Mouse (Mus musculus) yolk sac, embryonic 10.5 days (tissue): ENCODE data around the gene Serpinh1.

Experiments used
- DNase-seq: peaks from one replicate; pipeline ENCODE4 v3.0.0-alpha.2; 2017; ENCODE audit warnings: low spot score

Serpinh1 gene

DNA sequence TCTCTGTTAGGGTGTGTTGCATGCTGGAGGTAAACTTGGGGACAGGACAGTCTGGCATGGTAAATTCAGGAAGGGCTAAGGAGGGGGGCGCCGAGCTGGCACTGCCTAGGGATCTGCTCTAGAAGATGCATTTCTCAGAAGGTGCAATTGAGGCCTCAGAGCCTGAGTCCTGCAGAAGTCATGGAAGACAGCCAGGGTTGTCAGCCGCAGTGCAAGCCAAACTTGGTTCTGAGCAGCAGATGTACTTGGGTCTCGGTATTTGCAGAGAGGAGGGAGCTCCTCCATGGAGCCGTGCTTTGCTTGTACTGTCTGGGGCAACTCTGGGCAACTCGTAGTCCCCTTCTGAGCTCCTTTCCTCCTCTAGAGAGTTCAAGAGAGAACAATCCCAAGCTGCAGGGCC is 26.9 kb downstream of the Serpinh1 start:
- no peak for DNase-seq

DNA sequence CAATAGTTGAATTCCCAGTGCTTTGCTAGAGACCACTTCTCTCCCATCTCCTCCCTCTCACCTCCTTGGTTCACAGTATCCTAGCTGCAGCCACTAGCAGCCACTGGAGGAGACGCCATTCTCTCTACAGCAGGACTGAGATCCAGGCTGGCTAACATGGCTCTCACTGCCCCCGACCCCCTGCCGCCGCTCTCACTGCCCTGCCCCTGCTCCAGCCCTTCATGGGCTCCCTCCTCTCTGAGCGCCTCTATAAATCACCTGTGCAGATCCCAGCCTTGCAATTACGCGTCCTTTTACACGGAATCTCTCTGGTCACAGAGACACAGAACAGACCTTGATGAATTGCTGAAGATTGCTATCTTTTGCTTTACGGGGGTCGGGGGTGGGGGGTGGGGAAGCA is 28.2 kb downstream of the Serpinh1 start:
- no peak for DNase-seq

DNA sequence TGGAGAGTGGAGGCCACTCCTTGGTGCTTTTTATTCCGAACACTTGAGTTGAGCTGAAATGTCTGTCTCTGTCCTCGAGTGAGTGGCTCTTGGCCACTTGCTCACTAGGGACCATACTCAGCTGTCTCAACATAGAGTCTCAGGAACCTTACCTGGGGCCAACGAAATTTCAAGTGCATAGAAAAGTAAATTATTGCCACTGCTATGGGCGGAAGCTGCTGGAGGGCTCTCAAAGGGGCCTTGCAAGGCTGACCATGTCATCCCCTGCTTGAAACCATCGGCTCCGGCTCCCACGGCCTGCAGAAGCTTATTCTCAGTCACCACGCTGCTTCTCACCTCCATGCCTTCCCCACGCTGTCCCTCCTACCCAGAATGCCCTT is 29.7 kb downstream of the Serpinh1 start:
- DNase-seq, result no peak

DNA sequence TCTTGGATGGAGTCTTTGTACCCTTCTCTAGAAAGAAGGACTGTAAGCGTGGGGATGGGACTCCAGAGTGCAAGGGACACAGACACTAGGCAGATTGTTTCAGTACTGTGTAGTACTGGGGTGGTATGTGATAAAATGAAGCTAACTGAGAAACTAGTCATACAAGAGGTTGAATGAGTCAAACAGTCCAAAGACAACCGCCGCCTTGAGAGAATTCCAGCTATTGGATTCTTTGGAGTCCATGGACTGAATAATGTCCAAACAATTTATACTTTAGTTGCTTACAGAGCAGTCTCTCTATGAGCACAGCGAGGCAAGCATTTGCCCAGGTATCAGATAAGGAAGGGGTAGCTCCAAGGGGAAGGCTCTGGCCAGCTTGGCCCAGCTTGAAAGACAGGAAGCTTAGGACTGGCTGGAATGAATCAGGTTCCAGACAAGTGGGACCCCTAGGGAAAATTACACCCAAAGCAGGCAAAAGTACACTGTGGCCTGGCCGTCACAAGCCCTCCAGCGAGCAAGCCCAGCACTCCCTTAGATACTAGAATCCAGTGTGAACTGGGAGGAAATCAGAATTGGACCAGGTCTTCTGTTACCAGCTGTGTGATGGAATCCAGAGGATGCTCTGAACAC is 30.2 kb downstream of the Serpinh1 start:
- no peak for DNase-seq

DNA sequence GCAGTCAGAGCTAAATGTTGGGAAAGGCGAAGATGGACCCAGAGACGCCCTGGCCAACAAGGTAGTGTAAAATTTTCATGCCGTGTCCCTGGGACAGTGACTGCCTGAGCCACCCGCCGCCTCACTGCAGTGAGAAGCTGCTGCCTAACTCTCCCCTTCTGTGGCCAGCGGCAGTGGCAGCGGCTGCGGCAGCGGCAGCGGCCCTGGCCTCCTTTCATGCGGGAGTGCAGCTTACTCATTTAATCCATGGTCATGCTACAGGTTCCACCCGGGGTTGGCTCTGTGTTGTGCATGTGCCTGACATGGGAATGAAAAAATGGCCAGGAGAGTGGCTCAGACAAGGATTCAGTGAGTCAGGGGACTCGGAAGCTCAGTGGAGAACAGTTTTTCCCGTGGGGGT is 32.5 kb downstream of the Serpinh1 start:
- no peak for DNase-seq

DNA sequence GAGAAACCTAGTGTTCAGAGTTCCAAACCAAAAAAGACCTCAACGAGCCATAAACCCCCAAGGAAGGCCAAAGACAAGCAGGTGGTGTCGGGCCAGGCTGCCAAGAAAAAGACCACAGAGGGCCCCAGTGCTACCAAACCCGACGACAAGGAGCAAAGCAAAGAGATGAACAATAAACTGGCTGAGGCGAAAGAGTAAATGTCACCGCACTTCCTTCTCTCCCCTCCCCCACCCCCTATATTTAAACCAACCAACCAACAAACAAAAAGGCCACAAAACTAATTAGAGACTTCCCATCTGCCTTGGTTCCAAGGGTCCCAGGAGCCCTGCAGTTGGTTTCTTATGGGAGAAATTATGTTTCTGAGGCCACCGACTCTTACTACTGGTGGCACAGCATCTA is 35.6 kb downstream of the Serpinh1 start:
- DNase-seq, result no peak

DNA sequence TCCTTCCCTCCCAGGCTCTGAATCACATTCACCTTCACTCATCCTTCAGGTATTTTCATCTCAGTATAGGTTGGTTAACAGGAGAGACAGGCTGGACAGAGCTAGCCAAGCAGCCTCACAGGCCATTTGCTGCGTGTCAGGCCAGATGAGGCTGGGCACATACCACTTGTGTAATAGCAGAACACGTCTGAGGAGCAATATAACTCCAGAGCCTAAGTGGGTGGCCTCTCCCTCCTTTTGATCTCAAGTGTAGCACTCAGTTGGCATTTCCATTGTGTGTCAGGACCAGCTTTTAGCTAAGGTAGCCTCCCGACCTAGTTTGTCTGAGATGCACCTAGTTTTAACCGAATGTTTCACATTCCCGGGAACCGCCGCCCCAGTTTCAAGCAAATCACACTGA is 36.8 kb downstream of the Serpinh1 start:
- DNase-seq, result no peak

DNA sequence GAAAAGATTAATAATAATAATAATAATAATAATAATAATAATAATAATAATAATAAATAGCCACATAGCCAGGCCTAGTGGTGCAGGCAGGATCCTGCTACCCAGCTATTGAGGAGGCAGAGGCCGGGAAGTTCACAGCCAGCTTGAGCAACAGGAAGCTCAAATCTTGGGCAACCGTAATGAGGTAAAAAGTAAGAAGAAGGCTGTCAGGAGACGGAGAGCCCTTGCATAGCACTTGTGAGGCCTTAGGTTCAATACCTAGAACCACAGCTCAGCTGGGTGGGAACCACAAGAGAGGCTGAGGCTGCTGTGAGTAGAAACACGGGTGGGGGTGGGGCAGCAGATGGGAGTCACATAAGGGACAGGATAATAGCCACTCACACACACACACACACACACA is 38.5 kb downstream of the Serpinh1 start:
- DNase-seq, result no peak

DNA sequence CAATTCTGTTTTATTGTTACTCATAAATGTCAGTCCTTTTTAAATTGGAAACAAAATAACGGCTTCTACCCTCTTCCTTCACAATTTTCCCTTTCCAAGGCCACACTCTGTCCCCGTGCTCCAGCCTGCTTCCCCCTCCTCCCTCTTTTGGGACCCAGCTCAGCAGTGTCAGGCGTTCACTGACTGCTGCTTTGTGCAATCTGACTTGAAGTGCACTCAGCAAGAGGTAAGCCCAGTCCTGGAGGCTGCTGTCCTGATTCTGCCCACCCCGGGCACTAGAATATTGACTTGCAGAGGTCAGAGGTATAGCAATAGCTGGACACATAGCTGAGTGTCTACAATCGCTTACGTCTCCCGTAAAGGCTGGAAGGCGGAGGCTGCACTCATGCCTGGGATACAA is 39.8 kb downstream of the Serpinh1 start:
- no peak for DNase-seq

DNA sequence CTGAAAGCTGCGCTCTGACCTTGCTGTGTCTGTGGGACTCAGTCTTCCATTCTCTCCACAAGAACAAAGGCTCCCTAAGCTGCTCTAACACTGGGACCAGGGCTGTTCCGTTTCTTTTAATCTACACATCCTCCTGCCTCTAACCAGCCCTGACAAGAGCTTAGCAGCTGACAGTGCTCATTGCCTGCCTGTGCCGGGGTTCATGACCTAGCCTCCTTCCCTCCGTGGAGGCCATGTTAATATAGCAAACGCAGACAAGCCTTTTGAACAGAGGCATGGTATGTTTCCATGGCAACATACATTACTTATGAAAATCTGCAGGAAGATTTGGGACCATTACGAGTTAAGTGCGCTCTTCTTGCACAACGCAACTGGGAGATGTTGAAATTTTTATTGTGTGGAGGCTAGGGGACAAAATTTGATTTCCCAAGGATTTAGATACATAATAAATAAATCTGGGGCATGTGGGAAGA is 40.3 kb downstream of the Serpinh1 start:
- no peak for DNase-seq

DNA sequence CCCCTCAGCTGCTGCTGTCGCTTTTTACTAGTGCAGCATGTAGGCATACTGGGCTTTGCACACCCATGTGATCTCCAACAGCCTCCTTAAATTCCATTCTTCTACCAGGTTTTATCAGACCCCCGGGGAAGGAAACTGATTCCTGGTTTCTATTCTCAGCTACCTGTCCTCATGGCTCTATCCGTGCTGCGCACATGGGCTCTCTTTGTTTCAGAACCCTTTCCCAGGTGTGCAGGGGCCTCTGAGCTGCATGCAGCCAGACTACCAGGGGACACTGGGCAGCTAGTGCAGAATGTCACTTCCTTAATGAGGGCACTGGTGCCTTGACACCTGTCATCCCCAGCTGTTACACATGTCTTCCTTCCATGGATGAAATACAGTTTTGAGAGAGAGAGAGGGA is 41.0 kb downstream of the Serpinh1 start:
- no peak for DNase-seq

DNA sequence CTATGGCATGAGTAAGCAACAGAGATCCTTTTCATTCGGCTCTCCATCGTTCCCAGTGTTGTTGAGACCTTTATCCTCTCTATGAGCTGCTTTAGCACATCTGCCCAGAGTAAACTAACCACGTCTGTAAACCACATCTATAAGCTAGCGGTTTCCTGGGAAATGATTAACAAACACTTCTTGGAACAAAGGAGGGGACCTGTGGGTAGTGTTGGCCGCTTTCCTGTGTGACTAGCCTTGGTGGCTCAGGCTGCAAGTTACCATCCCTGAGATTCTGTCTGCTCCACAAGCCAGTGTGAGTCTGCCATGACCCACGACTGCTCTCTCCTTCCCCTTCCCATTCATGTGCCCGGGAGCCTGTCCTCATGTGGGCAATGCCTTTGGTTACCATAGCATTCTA is 41.6 kb downstream of the Serpinh1 start:
- peak; percentile 56 for DNase-seq

DNA sequence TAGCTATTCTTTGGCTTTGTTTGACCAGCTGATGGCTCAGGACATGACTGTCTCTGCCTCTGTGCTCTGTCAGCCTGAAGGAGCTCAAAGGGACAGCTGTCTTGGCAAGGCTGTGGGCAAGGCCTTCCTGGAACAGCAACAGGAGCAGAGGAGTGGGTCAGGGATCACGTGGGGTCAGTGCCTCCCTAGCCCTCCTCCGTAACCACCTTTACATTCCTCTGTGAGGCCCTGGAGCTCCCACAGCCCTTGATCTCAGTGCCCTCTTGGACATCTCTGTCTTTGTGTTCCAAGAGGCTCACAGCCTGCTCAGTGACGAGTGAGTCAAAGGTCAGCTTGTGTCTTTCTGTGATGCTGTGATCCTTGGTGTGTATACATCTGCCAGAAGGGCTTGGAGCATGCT is 46.4 kb downstream of the Serpinh1 start:
- DNase-seq, result peak; percentile 75

DNA sequence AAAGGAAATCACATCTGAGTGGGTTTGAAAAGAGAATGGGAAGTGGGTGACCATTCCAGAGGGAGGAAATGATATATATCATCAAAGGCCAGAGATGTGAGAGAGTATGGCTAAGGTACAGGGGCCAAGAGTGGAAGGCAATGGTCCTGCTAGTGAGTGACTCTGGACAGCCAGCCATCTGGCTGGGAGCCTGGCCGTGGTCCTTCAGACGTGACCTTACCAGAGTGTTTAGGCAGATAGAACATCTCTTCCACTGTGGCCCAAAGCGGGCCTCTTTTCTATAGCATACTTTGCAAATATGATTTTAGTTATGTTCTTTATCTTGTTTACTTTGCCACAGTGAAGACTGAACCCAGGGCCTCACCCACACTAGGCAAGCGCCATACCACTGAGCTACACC is 47.4 kb downstream of the Serpinh1 start:
- DNase-seq, result no peak

DNA sequence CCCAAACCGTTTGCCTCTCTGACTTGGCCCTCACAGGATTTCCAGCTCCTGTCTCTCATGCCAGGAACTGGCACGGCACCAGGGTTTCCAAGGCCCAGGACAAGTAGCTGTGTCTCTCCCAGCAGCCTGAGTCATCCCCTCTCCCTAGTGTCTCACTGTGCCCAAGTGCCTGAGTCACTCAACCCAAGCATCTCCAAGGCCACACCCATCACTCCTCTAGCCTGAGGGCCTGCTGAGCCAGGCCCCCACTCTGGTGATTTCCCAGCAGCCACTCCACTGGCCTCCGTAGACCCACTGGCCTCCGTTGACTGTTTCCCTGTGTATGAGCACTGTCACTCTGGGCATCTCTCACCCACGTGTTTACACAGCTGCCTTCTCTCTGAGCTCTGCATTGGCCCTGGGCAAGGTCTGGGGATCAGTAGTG is 48.1 kb downstream of the Serpinh1 start:
- DNase-seq, result no peak

DNA sequence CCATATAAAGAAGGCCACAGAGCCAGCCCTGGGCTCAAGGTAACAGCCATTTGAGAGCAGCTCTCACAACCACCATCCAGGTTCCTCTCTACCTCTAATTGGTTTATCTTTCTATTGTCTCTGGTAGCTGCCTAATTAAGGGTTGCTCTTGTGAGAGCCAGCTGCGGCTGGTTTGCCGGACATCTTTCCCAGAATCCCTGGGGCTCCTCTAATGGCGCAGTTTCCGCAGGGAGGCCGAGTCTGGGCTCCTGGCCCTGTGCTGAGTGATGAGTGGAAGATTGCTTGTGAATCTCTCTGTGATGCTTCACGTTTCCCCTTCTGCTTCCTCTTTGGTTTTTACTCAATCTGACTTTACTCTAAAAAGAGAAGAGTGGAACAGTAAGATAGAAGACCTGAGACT is 49.0 kb downstream of the Serpinh1 start:
- no peak for DNase-seq

DNA sequence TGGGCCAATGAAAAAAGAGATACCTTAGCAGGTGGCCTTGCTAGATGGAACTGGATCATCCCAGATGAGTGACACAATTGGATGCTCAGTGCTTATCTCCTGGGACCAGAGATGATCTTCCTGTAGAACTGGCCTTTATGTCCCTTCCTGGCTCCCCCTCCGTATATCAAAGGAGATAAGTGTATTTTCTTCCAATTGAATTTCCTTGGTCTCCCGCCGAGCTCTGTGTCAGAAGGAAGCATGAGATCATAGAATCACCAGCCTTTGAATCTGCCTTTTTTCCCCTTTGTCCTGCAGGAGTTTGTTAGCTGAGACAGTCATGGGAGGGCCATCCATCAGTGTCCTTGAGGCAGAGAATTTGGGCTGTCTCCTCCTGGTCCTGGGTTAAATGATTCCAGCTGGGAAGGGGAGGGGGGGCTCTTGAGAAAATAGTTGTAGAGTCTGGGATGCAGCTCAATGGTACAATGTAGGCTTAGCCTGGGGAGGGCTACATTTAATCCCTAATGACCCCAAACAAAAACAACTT is 52.3 kb downstream of the Serpinh1 start:
- no peak for DNase-seq
